Mouse (Mus musculus) liver, postnatal 0 days (tissue): ENCODE measurements at regions not wholly inside any gene's neighbourhood (a gene's known extent, or its start where the extent isn't known, plus 50 kb on each side); places are given as distances from the start of the nearest gene placed in this dataset.

Experiments used
- ATAC-seq: fragments of 200-750 bp; cut with Nextera tagmentation; 2 replicates; pipeline ENCODE4 v1.8.0; 2017; ENCODE audit warnings: mild to moderate bottlenecking, moderate library complexity
- DNase-seq: peaks from one replicate; pipeline ENCODE4 v3.0.0-alpha.2; 2016
- H3K27ac ChIP-seq: fragments of 300-500 bp; sonication (generic); 2 replicates; pipeline ENCODE4 v1.5.1; 2014; ENCODE audit warnings: antibody characterized with exemption, moderate library complexity, mild to moderate bottlenecking, low read depth
- H3K27me3 ChIP-seq: fragments of 300-500 bp; sonication (generic); 2 replicates; pipeline ENCODE4 v1.6.1; 2014; ENCODE audit warnings: low read length, control low read depth, mixed read lengths; ENCODE audit not compliant: insufficient read depth
- H3K36me3 ChIP-seq: fragments of 300-500 bp; sonication (generic); replicated peaks from 2 replicates; pipeline ENCODE4 v1.6.1; 2014; ENCODE audit warnings: mild to moderate bottlenecking, control low read depth, low read length, moderate library complexity, mixed read lengths; ENCODE audit not compliant: insufficient read depth
- H3K4me1 ChIP-seq: fragments of 300-500 bp; sonication (generic); 2 replicates; pipeline ENCODE4 v1.6.1; 2014; ENCODE audit warnings: antibody characterized with exemption, mild to moderate bottlenecking, control low read depth; ENCODE audit not compliant: insufficient read depth
- H3K4me2 ChIP-seq: fragments of 300-500 bp; sonication (generic); 2 replicates; pipeline ENCODE4 v1.6.1; 2014; ENCODE audit warnings: low read depth, mild to moderate bottlenecking, low read length, moderate library complexity, mixed read lengths
- H3K4me3 ChIP-seq: fragments of 300-500 bp; sonication (generic); 2 replicates; pipeline ENCODE4 v1.5.1; 2014; ENCODE audit warnings: low read depth, low read length
- H3K9ac ChIP-seq: fragments of 300-500 bp; sonication (generic); replicated peaks from 2 replicates; pipeline ENCODE4 v1.6.1; 2014; ENCODE audit warnings: mild to moderate bottlenecking, moderate library complexity
- H3K9me3 ChIP-seq: fragments of 300-500 bp; sonication (generic); 2 replicates; pipeline ENCODE4 v1.6.1; 2016; ENCODE audit warnings: mild to moderate bottlenecking, control low read depth, low read length, mixed read lengths
- CTCF ChIP-seq: sonication (generic); IDR thresholded peaks from 2 replicates; pipeline ENCODE4 v1.5.1; 2016; ENCODE audit warnings: antibody characterized with exemption, low read depth
- EP300 ChIP-seq: IDR thresholded peaks from 2 replicates; pipeline ENCODE4 v1.6.1; 2016; ENCODE audit warnings: antibody characterized with exemption, low read depth, mild to moderate bottlenecking
- WGBS: fragments of 180-500 bp; shearing (Covaris S2); extraction: QIAGEN DNeasy Blood & Tissue Kit; methylation state at CpG from one replicate; pipeline ENCODE4 v1.1.7; 2014; ENCODE audit not compliant: insufficient replicate concordance; 5-methylcytosine and 5-hydroxymethylcytosine counted together

GRCm38 (mm10) chr7:71249669-71250068 lies 101.6 kb downstream of the Gm10295 start:
- Histone ChIP-seq H3K4me3 (no peak overlapping the region), H3K4me1 (no peaks in the 10 kb centered on the region), H3K9me3 (no peaks in the 10 kb centered on the region), H3K36me3 (no peaks in the 10 kb centered on the region), H3K4me2 (no peak overlapping the region), H3K9ac (no peak overlapping the region), H3K27me3 (no peaks in the 10 kb centered on the region), H3K27ac (no peak overlapping the region)
- no peak for ATAC-seq
- TF ChIP-seq EP300 = no peak
- DNase-seq = no peak
- WGBS = 53% methylated on average over 2 of the region's 2 CpGs

DNA sequence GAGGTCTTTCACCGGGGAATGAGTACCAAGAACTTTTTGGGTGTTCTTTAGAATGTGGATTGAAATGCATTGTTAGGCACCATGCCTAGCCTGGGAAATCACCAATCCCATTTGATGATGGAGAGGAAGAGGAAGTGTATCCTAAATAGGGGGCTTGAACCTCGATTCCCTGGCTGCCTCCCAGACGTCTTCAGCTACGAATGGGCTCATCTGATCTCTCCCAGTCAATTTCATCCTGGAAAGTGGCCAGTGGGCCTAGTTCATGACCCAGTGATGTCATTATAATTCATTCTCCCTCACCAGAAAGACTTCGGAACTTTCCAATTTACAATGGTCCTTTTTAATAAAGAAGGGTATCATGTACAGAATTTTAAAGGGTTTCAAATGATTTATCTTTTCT lies 102.1 kb downstream of the Gm10295 start:
- H3K4me1 ChIP-seq = no peaks in the 10 kb centered on the region
- WGBS = 59% methylated on average over 5 of the region's 5 CpGs
- no peaks in the 10 kb centered on the region for H3K36me3 ChIP-seq
- TF ChIP-seq EP300 (no peak), CTCF (no peak)
- no peak overlapping the region for H3K4me2 ChIP-seq
- ATAC-seq = no peak
- DNase-seq = no peak
- no peak overlapping the region for H3K9ac ChIP-seq
- no peaks in the 10 kb centered on the region for H3K27me3 ChIP-seq
- no peaks in the 10 kb centered on the region for H3K9me3 ChIP-seq
- no peak overlapping the region for H3K27ac ChIP-seq
- no peak overlapping the region for H3K4me3 ChIP-seq

GRCm38 (mm10) chr7:71247922-71248321 lies 103.4 kb downstream of the Gm10295 start:
- Histone ChIP-seq H3K27me3 (no peaks in the 10 kb centered on the region), H3K4me1 (no peaks in the 10 kb centered on the region), H3K9me3 (no peaks in the 10 kb centered on the region), H3K27ac (no peak overlapping the region), H3K4me3 (no peak overlapping the region), H3K9ac (no peak overlapping the region), H3K4me2 (no peak overlapping the region), H3K36me3 (no peaks in the 10 kb centered on the region)
- ATAC-seq (no peak), DNase-seq (no peak)
- TF ChIP-seq CTCF (no peak), EP300 (peak; percentile 78)
- WGBS = 65% methylated on average over 5 of the region's 5 CpGs

DNA sequence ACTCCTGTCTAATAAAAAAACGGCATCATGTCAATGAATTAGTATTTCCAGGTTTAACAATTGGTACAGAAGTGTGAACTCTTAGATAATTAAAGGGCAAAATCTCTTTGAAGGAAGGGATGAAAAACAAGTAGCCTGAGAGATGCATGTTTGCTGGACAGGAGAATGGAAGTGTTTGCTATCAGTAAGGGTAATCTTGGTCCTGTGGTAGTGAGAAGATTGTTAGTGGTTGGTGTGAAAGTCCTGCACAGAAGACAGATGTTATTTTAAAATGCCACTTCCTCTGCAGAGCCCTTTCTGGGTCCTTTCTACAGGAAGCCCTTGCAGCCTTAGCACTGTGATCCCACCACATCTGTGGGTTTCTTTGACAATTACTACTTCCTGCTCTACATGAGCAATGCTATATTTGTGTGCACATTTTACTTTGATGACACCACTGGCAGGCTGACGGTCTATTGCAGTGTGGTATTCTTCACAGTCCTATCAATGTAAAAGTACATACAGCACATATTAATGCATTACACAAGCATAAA lies 108.8 kb downstream of the Gm10295 start:
- Histone ChIP-seq H3K4me2 (no peak overlapping the region), H3K9me3 (no peaks in the 10 kb centered on the region), H3K9ac (no peak overlapping the region), H3K4me1 (no peaks in the 10 kb centered on the region), H3K36me3 (no peaks in the 10 kb centered on the region), H3K27me3 (no peaks in the 10 kb centered on the region), H3K27ac (no peak overlapping the region), H3K4me3 (no peak overlapping the region)
- TF ChIP-seq CTCF (no peak), EP300 (no peak)
- WGBS = 34% methylated on average over 2 of the region's 2 CpGs
- DNase-seq (no peak), ATAC-seq (no peak)

DNA sequence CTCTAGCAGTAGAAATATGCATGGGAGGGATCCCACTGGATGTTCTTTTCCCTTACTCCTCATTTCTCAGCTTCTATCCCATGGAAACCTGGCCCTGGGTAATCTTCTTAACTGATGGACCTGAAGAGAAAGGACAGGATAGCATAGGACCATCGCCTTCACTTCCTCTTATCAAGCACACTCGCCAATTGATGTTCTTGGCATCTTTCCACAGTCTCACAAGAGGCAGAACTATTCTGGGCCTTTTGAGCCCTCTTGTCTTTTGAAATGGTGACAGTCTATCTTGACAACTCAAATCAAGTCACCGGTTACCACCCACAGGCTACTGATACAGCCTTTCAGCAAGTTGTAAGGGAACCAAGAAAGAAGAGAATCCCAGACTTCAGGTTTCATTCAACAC lies 112.1 kb downstream of the Gm10295 start:
- TF ChIP-seq EP300 (no peak), CTCF (no peak)
- H3K4me3 ChIP-seq = no peak overlapping the region
- no peak overlapping the region for H3K27ac ChIP-seq
- no peaks in the 10 kb centered on the region for H3K4me1 ChIP-seq
- H3K27me3 ChIP-seq = no peaks in the 10 kb centered on the region
- WGBS = 62% methylated on average over 3 of the region's 3 CpGs
- DNase-seq = no peak
- H3K36me3 ChIP-seq = no peaks in the 10 kb centered on the region
- H3K9me3 ChIP-seq = no peaks in the 10 kb centered on the region
- ATAC-seq = no peak
- no peak overlapping the region for H3K9ac ChIP-seq
- H3K4me2 ChIP-seq = no peak overlapping the region

GRCm38 (mm10) chr7:71236334-71236733 lies 115.0 kb downstream of the Gm10295 start:
- no peak overlapping the region for H3K27ac ChIP-seq
- 62% methylated on average over 1 of the region's 1 CpGs for WGBS
- H3K4me3 ChIP-seq = no peak overlapping the region
- H3K9me3 ChIP-seq = no peaks in the 10 kb centered on the region
- ATAC-seq (no peak), DNase-seq (no peak)
- no peaks in the 10 kb centered on the region for H3K36me3 ChIP-seq
- H3K9ac ChIP-seq = no peak overlapping the region
- TF ChIP-seq CTCF (no peak), EP300 (no peak)
- H3K4me1 ChIP-seq = no peaks in the 10 kb centered on the region
- H3K4me2 ChIP-seq = no peak overlapping the region
- no peaks in the 10 kb centered on the region for H3K27me3 ChIP-seq
